Mouse (Mus musculus): ENCODE results near the gene Tagln.

Gene Tagln

GRCm38 (mm10) chr9:45935628-45936210, at the start of gene Tagln:
Gene Tagln, minus strand, starts transcription at chr9:45936058.
- DNase-seq: no peak

- DNase-seq: peak; percentile 71 to 73
These were observed 49.3 kb upstream of the Tagln start for GRCm38 (mm10) chr9:45985229-45985567.

- DNase-seq: peak; percentile 92 to 93
These were observed 48.8 kb upstream of the Tagln start for GRCm38 (mm10) chr9:45984409-45985228.

GRCm38 (mm10) chr9:45983676-45984408, 48.0 kb upstream of the Tagln start:
- DNase-seq: peak; percentile 46 to 54

- DNase-seq: no peak
These were observed 45.5 kb upstream of the Tagln start for GRCm38 (mm10) chr9:45981331-45981730.

- no peak for DNase-seq
These were observed 44.8 kb upstream of the Tagln start for GRCm38 (mm10) chr9:45980611-45981010.

- no peak for DNase-seq
These were observed 43.9 kb upstream of the Tagln start for GRCm38 (mm10) chr9:45979778-45980177.

- DNase-seq: no peak
These were observed 41.0 kb upstream of the Tagln start for GRCm38 (mm10) chr9:45976884-45977283.

GRCm38 (mm10) chr9:45963577-45963976, 27.7 kb upstream of the Tagln start:
- DNase-seq: no peak

- DNase-seq: peak in 1 of 2 experiments; percentile 61
These were observed 26.0 kb upstream of the Tagln start for GRCm38 (mm10) chr9:45961855-45962254.

GRCm38 (mm10) chr9:45959661-45960060, 23.8 kb upstream of the Tagln start:
- DNase-seq: no peak

- DNase-seq: no peak
These were observed 23.0 kb upstream of the Tagln start for GRCm38 (mm10) chr9:45958851-45959250.

- no peak for DNase-seq
These were observed 22.3 kb upstream of the Tagln start for GRCm38 (mm10) chr9:45958023-45958670.

GRCm38 (mm10) chr9:45955107-45955963, 19.5 kb upstream of the Tagln start, which contains the start of gene Sidt2:
Gene Sidt2, minus strand, starts transcription at chr9:45955258.
- peak; percentile 92 to 93 for DNase-seq

GRCm38 (mm10) chr9:45954294-45955106, 18.6 kb upstream of the Tagln start:
- peak in 1 of 2 experiments; percentile 58 for DNase-seq

GRCm38 (mm10) chr9:45953511-45954293, 17.8 kb upstream of the Tagln start:
- no peak for DNase-seq

GRCm38 (mm10) chr9:45952890-45953289, 17.0 kb upstream of the Tagln start:
- no peak for DNase-seq

GRCm38 (mm10) chr9:45952057-45952456, 16.2 kb upstream of the Tagln start:
- no peak for DNase-seq

- DNase-seq: no peak
These were observed 11.0 kb upstream of the Tagln start for GRCm38 (mm10) chr9:45946872-45947183.

- no peak for DNase-seq
These were observed 10.5 kb upstream of the Tagln start for GRCm38 (mm10) chr9:45946182-45946871.
